Mouse (Mus musculus) erythroblast, embryonic 14.5 days (primary cell): Measurements from ENCODE around the gene Mapk14.

Experiments
- GATA1 ChIP-seq: IDR thresholded peaks from 2 replicates; pipeline ENCODE4 v1.6.1; 2012; ENCODE audit warnings: low read length, inconsistent platforms, mixed read lengths
- TAL1 ChIP-seq: IDR thresholded peaks from 3 replicates; pipeline ENCODE4 v1.6.1; 2012; ENCODE audit warnings: low read length, inconsistent platforms, mixed read lengths

DNA sequence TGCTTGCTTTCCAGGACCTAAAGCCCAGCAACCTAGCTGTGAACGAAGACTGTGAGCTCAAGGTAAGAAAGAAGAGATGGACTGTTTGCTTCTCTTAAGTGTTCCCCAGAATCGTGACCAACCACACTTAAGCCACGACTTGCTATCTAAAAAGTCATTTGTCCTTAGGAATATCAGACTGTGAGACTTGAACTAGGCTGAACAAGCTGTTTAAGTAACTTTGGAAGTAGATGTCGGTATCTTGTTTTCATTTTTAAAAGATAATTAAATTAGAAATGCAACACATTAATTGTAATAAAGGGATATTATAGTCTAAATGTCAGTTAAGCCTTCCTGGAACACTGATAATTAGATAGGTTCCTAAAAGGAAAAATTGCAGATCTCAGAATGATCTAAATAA is 34.7 kb downstream of the Mapk14 start, which contains the start of gene AC170998.1:
- TF ChIP-seq GATA1 (no peak), TAL1 (no peak)
